Mouse (Mus musculus): ENCODE results near the gene Srsf2. TPM values are rescaled to one million over a fixed set of nuclear protein-coding genes. Genes with fewer than 3 reads are reported as not detected.
A peak's percentile ranks its signal among the peaks of the same experiment; 100 is the strongest.

Gene Srsf2
- polyA plus RNA-seq, 1 experiment from 2014 or later = 895 TPM

GRCm38 (mm10) chr11:116810528-116810927 lies 42.4 kb downstream of the Srsf2 start:
- Histone ChIP-seq H3K9me3 (replicated peaks) (no peaks in the 10 kb centered on the region), H3K36me3 (peaks cover 3% of the 10 kb centered on the region; the same call in 1 of the 2 replicates), H3K27me3 (ENCODE audit: low read depth, poor library complexity, severe bottlenecking) (peaks cover 11% of the 10 kb centered on the region), H3K4me3 (peak overlapping the region; percentile 51), H3K4me1 (peaks cover 84% of the 10 kb centered on the region), H3K27ac (replicated peaks) (peak overlapping the region; percentile 89)
- DNase-seq (ENCODE audit: low spot score) = peak; percentile 31
- 43% methylated on average over 11 of the region's 11 CpGs for WGBS

- Histone ChIP-seq H3K27me3 (ENCODE audit: low read depth, poor library complexity, severe bottlenecking) (peaks cover 11% of the 10 kb centered on the region), H3K4me1 (peaks cover 74% of the 10 kb centered on the region), H3K4me3 (no peak overlapping the region), H3K9me3 (replicated peaks) (no peaks in the 10 kb centered on the region), H3K36me3 (peaks cover 3% of the 10 kb centered on the region; the same call in 1 of the 2 replicates), H3K27ac (replicated peaks) (peak overlapping the region; percentile 89)
- no peak for DNase-seq (ENCODE audit: low spot score)
- WGBS = 76% methylated on average over 8 of the region's 8 CpGs
Observed at GRCm38 (mm10) chr11:116809520-116809919, 43.4 kb downstream of the Srsf2 start.

GRCm38 (mm10) chr11:116808811-116809395 lies 44.0 kb downstream of the Srsf2 start:
- no peak overlapping the region for H3K4me3 ChIP-seq
- DNase-seq (ENCODE audit: low spot score) = no peak
- WGBS = 79% methylated on average over 11 of the region's 11 CpGs
- H3K27ac ChIP-seq (replicated peaks) = peak overlapping the region; percentile 89
- peaks cover 11% of the 10 kb centered on the region for H3K27me3 ChIP-seq (ENCODE audit: low read depth, poor library complexity, severe bottlenecking)
- no peaks in the 10 kb centered on the region for H3K9me3 ChIP-seq (replicated peaks)
- H3K36me3 ChIP-seq = peaks cover 3% of the 10 kb centered on the region; the same call in 1 of the 2 replicates
- peaks cover 68% of the 10 kb centered on the region for H3K4me1 ChIP-seq

- 32% methylated on average over 7 of the region's 7 CpGs for WGBS
- Histone ChIP-seq H3K27ac (replicated peaks) (peak overlapping the region; percentile 74; the same call in 1 of the 2 replicates), H3K4me3 (no peak overlapping the region), H3K36me3 (peaks cover 3% of the 10 kb centered on the region; the same call in 1 of the 2 replicates), H3K27me3 (ENCODE audit: low read depth, poor library complexity, severe bottlenecking) (peaks cover 11% of the 10 kb centered on the region), H3K9me3 (replicated peaks) (no peaks in the 10 kb centered on the region), H3K4me1 (peaks cover 60% of the 10 kb centered on the region)
- DNase-seq (ENCODE audit: low spot score) = peak; percentile 86
Observed at GRCm38 (mm10) chr11:116807938-116808606, 44.8 kb downstream of the Srsf2 start.

- H3K36me3 ChIP-seq = peaks cover 3% of the 10 kb centered on the region; the same call in 1 of the 2 replicates
- no peak for DNase-seq (ENCODE audit: low spot score)
- peaks cover 54% of the 10 kb centered on the region for H3K4me1 ChIP-seq
Observed at GRCm38 (mm10) chr11:116807526-116807925, 45.4 kb downstream of the Srsf2 start.

GRCm38 (mm10) chr11:116807116-116807515 lies 45.8 kb downstream of the Srsf2 start:
- no peak for DNase-seq (ENCODE audit: low spot score)
- peak overlapping the region; percentile 74; the same call in 1 of the 2 replicates for H3K27ac ChIP-seq (replicated peaks)
- H3K36me3 ChIP-seq = peaks cover 3% of the 10 kb centered on the region; the same call in 1 of the 2 replicates
- peaks cover 11% of the 10 kb centered on the region for H3K27me3 ChIP-seq (ENCODE audit: low read depth, poor library complexity, severe bottlenecking)
- H3K4me1 ChIP-seq = peaks cover 50% of the 10 kb centered on the region
- H3K4me3 ChIP-seq = no peak overlapping the region
- no peaks in the 10 kb centered on the region for H3K9me3 ChIP-seq (replicated peaks)
- WGBS = 73% methylated on average over 7 of the region's 7 CpGs

More at GRCm38 (mm10) chr11:116807526-116807925, 45.4 kb downstream of the Srsf2 start:
- H3K27me3 ChIP-seq (ENCODE audit: low read depth, poor library complexity, severe bottlenecking) = peaks cover 11% of the 10 kb centered on the region
- WGBS = 80% methylated on average over 3 of the region's 3 CpGs
- H3K4me3 ChIP-seq = no peak overlapping the region
- peak overlapping the region; percentile 74 for H3K27ac ChIP-seq (replicated peaks)
- H3K9me3 ChIP-seq (replicated peaks) = no peaks in the 10 kb centered on the region

- DNase-seq (ENCODE audit: low spot score) = no peak
- peaks cover 3% of the 10 kb centered on the region; the same call in 1 of the 2 replicates for H3K36me3 ChIP-seq
Observed at GRCm38 (mm10) chr11:116806136-116807071, 46.5 kb downstream of the Srsf2 start.

GRCm38 (mm10) chr11:116802709-116803108 lies 50.2 kb downstream of the Srsf2 start:
- no peak for DNase-seq (ENCODE audit: low spot score)
- Histone ChIP-seq H3K4me1 (peaks cover 7% of the 10 kb centered on the region), H3K27ac (replicated peaks) (no peak overlapping the region), H3K36me3 (no peaks in the 10 kb centered on the region), H3K4me3 (no peak overlapping the region), H3K27me3 (ENCODE audit: low read depth, poor library complexity, severe bottlenecking) (no peaks in the 10 kb centered on the region), H3K9me3 (replicated peaks) (no peaks in the 10 kb centered on the region)
- 86% methylated on average over 5 of the region's 5 CpGs for WGBS

More at GRCm38 (mm10) chr11:116806136-116807071, 46.5 kb downstream of the Srsf2 start:
- H3K27me3 ChIP-seq (ENCODE audit: low read depth, poor library complexity, severe bottlenecking) = peaks cover 11% of the 10 kb centered on the region
- no peaks in the 10 kb centered on the region for H3K9me3 ChIP-seq (replicated peaks)
- no peak overlapping the region for H3K4me3 ChIP-seq
- peaks cover 43% of the 10 kb centered on the region for H3K4me1 ChIP-seq
- no peak overlapping the region for H3K27ac ChIP-seq (replicated peaks)
- 87% methylated on average over 15 of the region's 15 CpGs for WGBS

- WGBS = 77% methylated on average over 5 of the region's 5 CpGs
Observed at GRCm38 (mm10) chr11:116801106-116801505, 51.8 kb downstream of the Srsf2 start.

More at GRCm38 (mm10) chr11:116801106-116801505, 51.8 kb downstream of the Srsf2 start:
- no peaks in the 10 kb centered on the region for H3K9me3 ChIP-seq (replicated peaks)
- H3K27ac ChIP-seq (replicated peaks) = no peak overlapping the region
- no peak overlapping the region for H3K4me3 ChIP-seq
- H3K36me3 ChIP-seq = no peaks in the 10 kb centered on the region
- no peaks in the 10 kb centered on the region for H3K4me1 ChIP-seq
- H3K27me3 ChIP-seq (ENCODE audit: low read depth, poor library complexity, severe bottlenecking) = no peaks in the 10 kb centered on the region
- DNase-seq (ENCODE audit: low spot score) = no peak

Other genes starting within 250 kb of the Srsf2 start
- 2.5 and 3.3 TPM in 2 replicates for gene Rhbdf2, start 226.1 kb downstream of the Srsf2 start, polyA plus RNA-seq (2016; fragmentation: Nextera tagmentation; extraction: Ambion mirVana)
- 0.65 and 0.77 TPM in 2 replicates for gene Prcd, start 199.6 kb downstream of the Srsf2 start, polyA plus RNA-seq (2016; fragmentation: Nextera tagmentation; extraction: Ambion mirVana)
- gene Cygb, start 198.8 kb downstream of the Srsf2 start, polyA plus RNA-seq (2016; fragmentation: Nextera tagmentation; extraction: Ambion mirVana) = 2.5 and 2.8 TPM in 2 replicates
- gene St6galnac1, start 77.6 kb downstream of the Srsf2 start, polyA plus RNA-seq (2016; fragmentation: Nextera tagmentation; extraction: Ambion mirVana) = not detected in 2 replicates
- gene Mxra7, start 25.0 kb downstream of the Srsf2 start, polyA plus RNA-seq (2016; fragmentation: Nextera tagmentation; extraction: Ambion mirVana) = 28.1 and 29.1 TPM in 2 replicates
- 68.5 and 70.3 TPM in 2 replicates for gene Mettl23, start 9.8 kb downstream of the Srsf2 start, polyA plus RNA-seq (2016; fragmentation: Nextera tagmentation; extraction: Ambion mirVana)
- 92.5 and 102 TPM in 2 replicates for gene Jmjd6, start 9.6 kb downstream of the Srsf2 start, polyA plus RNA-seq (2016; fragmentation: Nextera tagmentation; extraction: Ambion mirVana)
- gene Mfsd11, start 654 bp downstream of the Srsf2 start, polyA plus RNA-seq (2016; fragmentation: Nextera tagmentation; extraction: Ambion mirVana) = 27.9 and 31.7 TPM in 2 replicates
- gene Mgat5b, start 65.8 kb upstream of the Srsf2 start, polyA plus RNA-seq (2016; fragmentation: Nextera tagmentation; extraction: Ambion mirVana) = 5.5 and 9.5 TPM in 2 replicates

Measured in midbrain, embryonic 10.5 days (tissue).